Mouse (Mus musculus) ES-E14 (cell line): ENCODE results near the gene Ndufs2. TPM values are rescaled to one million over a fixed set of nuclear protein-coding genes. Genes with fewer than 3 reads are reported as not detected.

Experiments
- DNase-seq: peaks from one replicate; pipeline ENCODE4 v3.0.0-alpha.2; 2013; ENCODE audit warnings: low read depth, low spot score
- H3K27ac ChIP-seq: 2 replicates; pipeline ENCODE4 v1.5.1; 2012; ENCODE audit warnings: low read depth, mild to moderate bottlenecking, low read length, moderate library complexity, mixed read lengths; ENCODE audit not compliant: poor library complexity, insufficient read depth, severe bottlenecking
- H3K36me3 ChIP-seq: 2 replicates; pipeline ENCODE4 v1.6.1; 2012; ENCODE audit warnings: mild to moderate bottlenecking, low read length, moderate library complexity, mixed read lengths; ENCODE audit not compliant: control insufficient read depth, poor library complexity, insufficient read depth, severe bottlenecking
- H3K4me1 ChIP-seq, 2 experiments: fragments of 150-350 bp in 1 of 2; sonication (generic) in 1 of 2; 2 replicates each; pipeline ENCODE4 v1.6.1; 2012; ENCODE audit warnings: low read length in 2 of 2, mild to moderate bottlenecking in 1 of 2, mixed read lengths in 1 of 2; ENCODE audit not compliant: control insufficient read depth in 2 of 2, insufficient read depth in 2 of 2, poor library complexity in 1 of 2
- H3K4me3 ChIP-seq, 2 experiments: fragments of 150-350 bp in 1 of 2; sonication (generic) in 1 of 2; 2 replicates each; pipeline ENCODE4 v1.5.1; 2012; ENCODE audit warnings: low read length in 2 of 2, low read depth in 1 of 2, mild to moderate bottlenecking in 1 of 2, mixed read lengths in 1 of 2; ENCODE audit not compliant: insufficient read depth in 1 of 2, poor library complexity in 1 of 2, severe bottlenecking in 1 of 2
- H3K9ac ChIP-seq: 2 replicates; pipeline ENCODE4 v1.6.1; 2012; ENCODE audit warnings: low read depth, mild to moderate bottlenecking, low read length, mixed read lengths; ENCODE audit not compliant: poor library complexity, insufficient read depth, severe bottlenecking
- H3K9me3 ChIP-seq: fragments of 150-350 bp; sonication (generic); 2 replicates; pipeline ENCODE4 v1.6.1; 2012; ENCODE audit warnings: low read depth, mild to moderate bottlenecking, low read length; ENCODE audit not compliant: control insufficient read depth, insufficient read depth
- CHD2 ChIP-seq: IDR thresholded peaks from 2 replicates; pipeline ENCODE4 v1.6.1; 2014; ENCODE audit warnings: mild to moderate bottlenecking, low read depth, low read length, inconsistent platforms
- HCFC1 ChIP-seq: IDR thresholded peaks from 2 replicates; pipeline ENCODE4 v1.6.1; 2012; ENCODE audit warnings: low read length, inconsistent platforms, borderline replicate concordance; ENCODE audit not compliant: insufficient read depth
- MAFK ChIP-seq: IDR thresholded peaks from 2 replicates; pipeline ENCODE4 v1.6.1; 2014; ENCODE audit warnings: mild to moderate bottlenecking, low read depth, low read length, inconsistent platforms; ENCODE audit not compliant: insufficient read depth
- ZC3H11A ChIP-seq: IDR thresholded peaks from 2 replicates; pipeline ENCODE4 v1.6.1; 2012; ENCODE audit warnings: low read depth, mild to moderate bottlenecking, inconsistent platforms, low read length, borderline replicate concordance
- ZNF384 ChIP-seq: IDR thresholded peaks from 2 replicates; pipeline ENCODE4 v1.6.1; 2012; ENCODE audit warnings: low read depth, low read length, inconsistent platforms
- in situ Hi-C, 2 experiments: fragments of 600-800 bp; cut with MboI; formaldehyde crosslinking; loops; one replicate each; pipeline ENCODE4 v1.15.1; 2025; ENCODE audit warnings: low sequenced_read_pairs in 2 of 2, inconsistent platforms in 1 of 2; ENCODE audit not compliant: unreplicated experiment in 2 of 2
- total RNA-seq: library from RNA; depleted of rRNA; stranded (reverse); fragments of 300-350 nt; gene quantifications from 2 replicates; pipeline ENCODE4 v1.2.3, GENCODE M21; 2012

Gene Ndufs2
- total RNA-seq, 1 experiment, result 175 TPM

DNA sequence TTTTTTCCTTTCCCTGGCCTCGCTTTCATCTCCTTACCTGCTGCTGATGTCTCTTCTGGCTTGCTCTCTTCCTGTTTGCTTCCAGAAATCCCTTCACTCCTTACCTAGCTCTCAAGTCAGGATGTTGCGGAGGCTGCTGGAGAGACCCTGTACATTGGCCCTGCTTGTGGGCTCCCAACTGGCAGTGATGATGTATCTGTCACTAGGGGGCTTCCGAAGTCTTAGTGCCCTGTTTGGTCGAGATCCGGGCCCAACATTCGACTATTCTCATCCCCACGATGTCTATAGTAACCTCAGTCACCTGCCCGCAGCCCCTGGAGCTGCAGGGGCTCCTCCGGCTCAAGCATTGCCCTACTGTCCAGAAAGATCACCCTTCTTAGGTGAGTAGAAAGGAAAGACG is 20.4 kb upstream of the Ndufs2 start:
- in situ Hi-C loops, result no loop called here
- Histone ChIP-seq H3K36me3 (peaks cover 28% of the 10 kb centered on the region), H3K4me3 (no peak overlapping the region)

DNA sequence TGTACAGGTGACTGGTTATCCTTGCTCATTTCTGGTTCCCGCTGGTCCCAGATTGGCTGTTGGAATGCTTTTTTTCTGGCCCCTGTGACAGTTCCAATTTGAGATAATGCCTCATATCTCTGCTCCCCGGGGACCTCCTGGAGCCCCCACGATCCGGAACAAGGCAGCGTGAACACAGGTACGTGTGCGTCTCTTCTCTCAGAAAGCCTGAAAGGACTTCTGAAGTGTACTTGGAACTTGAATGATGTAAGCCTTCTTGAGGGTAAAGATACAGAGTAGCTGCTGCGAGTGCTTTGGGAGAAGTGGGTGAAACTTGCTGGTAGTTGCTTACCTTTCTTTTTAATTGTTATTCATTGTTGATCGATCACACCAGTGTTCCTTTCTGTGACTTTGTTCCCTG is 20.0 kb upstream of the Ndufs2 start:
- no peak overlapping the region for H3K27ac ChIP-seq
- in situ Hi-C loops, result no loop called here
- H3K4me3 ChIP-seq, result peak overlapping the region; percentile 86 to 99
- peaks cover 0 to 4% of the 10 kb centered on the region in 2 experiments; a peak in 2 of 4 replicates for H3K4me1 ChIP-seq
- TF ChIP-seq ZC3H11A (no peak), HCFC1 (no peak), CHD2 (no peak), ZNF384 (no peak), MAFK (no peak)
- DNase-seq, result no peak
- H3K9me3 ChIP-seq, result no peaks in the 10 kb centered on the region
- H3K9ac ChIP-seq, result peak overlapping the region; percentile 87; the same call in 1 of the 2 replicates
- peaks cover 25% of the 10 kb centered on the region for H3K36me3 ChIP-seq

More for the DNA sequence above, 20.4 kb upstream of the Ndufs2 start:
- Histone ChIP-seq H3K9me3 (no peaks in the 10 kb centered on the region), H3K27ac (no peak overlapping the region), H3K9ac (no peak overlapping the region), H3K4me1 (peaks cover 0 to 4% of the 10 kb centered on the region in 2 experiments; a peak in 2 of 4 replicates)
- no peak for DNase-seq
- TF ChIP-seq HCFC1 (no peak), ZNF384 (no peak), MAFK (no peak), ZC3H11A (no peak), CHD2 (no peak)

DNA sequence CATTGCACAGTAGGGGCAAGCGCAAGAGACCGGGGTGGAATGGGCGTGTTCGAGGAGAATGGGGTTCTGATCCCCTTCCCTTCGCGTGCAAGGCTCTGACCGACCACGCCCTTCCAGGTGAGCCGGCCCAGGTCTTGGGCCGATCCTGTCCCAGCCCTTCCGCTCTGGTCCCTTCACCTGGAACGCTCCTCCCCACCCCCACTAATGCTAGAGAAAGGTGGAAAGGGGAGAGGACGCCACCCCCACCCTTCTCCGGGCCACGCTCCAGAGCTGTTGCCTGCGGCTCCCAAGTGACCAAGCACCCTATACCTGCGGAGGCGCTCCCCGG is 19.3 kb upstream of the Ndufs2 start:
- Histone ChIP-seq H3K4me3 (peak overlapping the region; percentile 86 to 99), H3K36me3 (peaks cover 19% of the 10 kb centered on the region), H3K27ac (peak overlapping the region; percentile 65), H3K9me3 (no peaks in the 10 kb centered on the region), H3K4me1 (peaks cover 0 to 4% of the 10 kb centered on the region in 2 experiments; a peak in 2 of 4 replicates), H3K9ac (peak overlapping the region; percentile 87)
- in situ Hi-C loops, result no loop called here
- no peak for TF ChIP-seq ZC3H11A
- no peak for DNase-seq

DNA sequence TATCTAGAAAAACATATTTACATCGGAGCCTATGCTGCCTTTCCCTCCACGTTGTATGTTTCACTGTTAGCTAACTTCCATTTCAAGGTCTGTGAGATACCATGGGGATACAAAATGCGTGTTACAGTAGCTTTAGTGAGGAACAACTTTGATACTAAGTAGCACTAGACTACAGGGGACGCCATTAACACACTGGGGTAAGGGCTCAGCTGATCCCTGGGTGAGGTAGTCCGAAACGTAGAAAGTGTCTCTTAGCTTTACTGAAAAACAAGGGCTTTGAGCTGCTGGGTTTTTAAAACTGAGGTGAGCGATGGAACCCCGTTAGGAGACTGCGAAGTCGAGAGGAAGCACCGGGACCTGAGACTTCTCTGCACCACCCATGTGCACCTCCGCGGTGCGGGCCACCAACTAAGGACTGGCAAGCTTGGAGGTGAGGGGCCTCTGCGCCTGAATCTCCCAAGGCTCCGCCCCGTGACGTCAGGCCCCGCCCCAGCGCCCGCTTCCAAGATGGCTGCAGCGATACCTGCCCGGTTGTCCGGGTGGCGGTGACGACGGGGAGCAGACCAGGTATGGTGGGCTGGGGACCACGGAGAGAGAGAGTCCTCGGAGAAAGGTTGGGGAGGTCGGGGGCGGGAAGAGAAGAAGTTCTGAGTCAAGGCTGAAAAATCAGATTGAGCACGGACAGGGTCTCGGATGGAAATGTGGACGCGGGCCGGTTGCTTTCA is 18.8 kb upstream of the Ndufs2 start, which contains the start of gene B4galt3:
TSS of gene B4galt3 (plus strand) at position 481 of the 725 bp plus-strand sequence.
- Histone ChIP-seq H3K36me3 (peaks cover 15% of the 10 kb centered on the region), H3K4me3 (peak within 1 kb of the TSS; percentile 86 to 99), H3K4me1 (peaks cover 0 to 4% of the 10 kb centered on the region in 2 experiments; a peak in 2 of 4 replicates), H3K9ac (peak within 1 kb of the TSS; percentile 87), H3K9me3 (no peaks in the 10 kb centered on the region), H3K27ac (peak within 1 kb of the TSS; percentile 65)
- peak; percentile 86 for DNase-seq
- in situ Hi-C loops, result no loop called here
- TF ChIP-seq MAFK (no peak), HCFC1 (peak; percentile 82)

DNA sequence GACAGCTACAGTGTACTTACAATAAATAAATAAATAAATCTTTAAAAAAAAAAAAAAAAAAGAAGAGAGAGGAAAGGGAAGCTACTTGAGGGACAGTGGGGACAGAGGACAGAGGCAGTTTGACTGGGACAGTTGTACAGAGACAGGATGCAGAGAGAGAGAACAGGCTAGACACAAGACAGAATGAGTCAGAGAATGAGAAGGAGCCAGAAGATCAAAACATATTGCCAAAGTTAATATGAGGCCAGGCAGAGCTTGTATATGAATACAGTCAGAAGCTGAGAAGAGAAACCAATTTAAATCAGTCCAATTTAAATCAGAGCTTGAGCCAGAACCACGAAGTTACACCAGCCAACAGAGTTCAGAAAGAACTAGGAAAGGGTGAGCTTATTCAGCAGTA is 17.2 kb upstream of the Ndufs2 start:
- Histone ChIP-seq H3K36me3 (peaks cover 7% of the 10 kb centered on the region; the same call in 1 of the 2 replicates), H3K9me3 (no peaks in the 10 kb centered on the region), H3K27ac (no peak overlapping the region), H3K9ac (no peak overlapping the region), H3K4me1 (peaks cover 0 to 4% of the 10 kb centered on the region in 2 experiments; a peak in 2 of 4 replicates), H3K4me3 (no peak overlapping the region)
- DNase-seq, result no peak
- in situ Hi-C loops, result no loop called here
- no peak for TF ChIP-seq HCFC1
